Mouse (Mus musculus) layer of hippocampus, adult 2 months (tissue): ENCODE data around the gene 4930453N24Rik. TPM values are rescaled to one million over a fixed set of nuclear protein-coding genes. Genes with fewer than 3 reads are reported as not detected.

ENCODE experiments used
- DNase-seq, 2 experiments: peaks; one replicate each; pipeline ENCODE4 v3.0.0; 2022; ENCODE audit warnings: low spot score in 2 of 2
- H3K27ac ChIP-seq: fragments of 200-600 bp; 2 replicates; pipeline ENCODE4 v1.8.1; 2022
- H3K4me3 ChIP-seq: fragments of 200-600 bp; 2 replicates; pipeline ENCODE4 v1.8.1; 2022; ENCODE audit warnings: mild to moderate bottlenecking
- CTCF ChIP-seq: fragments of 200-600 bp; conservative IDR thresholded peaks from 2 replicates; pipeline ENCODE4 v1.8.1; 2022; ENCODE audit warnings: antibody characterized with exemption, mild to moderate bottlenecking, moderate library complexity
- total RNA-seq, 2 experiments: library from RNA; stranded (reverse); gene quantifications; 2 replicates each; pipeline ENCODE4 v1.2.3; 2021

The 4930453N24Rik gene
- total RNA-seq, 2 experiments from 2014 or later, result 21.4 to 24.9 TPM

DNA sequence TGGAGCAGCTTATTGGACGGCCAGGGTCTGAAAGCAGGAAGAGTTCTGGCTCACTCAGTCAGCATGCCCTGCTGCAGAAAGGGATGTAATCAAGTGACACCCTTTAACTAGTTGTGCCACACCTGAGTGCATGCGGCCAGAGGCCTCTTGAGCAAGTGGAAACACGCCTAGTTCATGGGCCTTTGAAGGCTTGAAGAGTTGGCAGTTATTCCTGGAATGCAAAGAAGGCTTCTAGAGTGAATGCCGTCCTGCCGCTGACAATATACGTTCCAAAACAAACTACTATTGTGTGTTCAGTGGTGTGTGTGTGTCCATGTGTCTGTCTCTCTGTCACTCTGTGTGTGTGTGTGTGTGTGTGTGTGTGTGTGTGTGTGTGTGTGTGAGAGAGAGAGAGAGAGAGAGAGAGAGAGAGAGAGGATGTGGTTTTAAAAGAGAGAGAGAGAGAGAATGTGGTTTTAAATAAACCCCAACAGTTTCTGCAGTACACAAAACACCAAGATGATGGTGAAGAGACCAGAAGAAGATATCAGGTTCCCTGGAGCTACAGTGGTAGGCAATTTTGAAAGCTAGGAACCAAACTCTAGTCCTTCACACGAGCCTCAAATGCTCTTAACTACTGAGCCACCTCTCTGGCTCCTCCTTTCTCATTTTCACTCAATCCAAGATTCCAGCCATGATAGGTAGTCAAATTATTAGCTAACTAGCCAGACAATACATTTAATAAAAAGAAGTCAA lies 13.1 kb downstream of the 4930453N24Rik start:
- Histone ChIP-seq H3K4me3 (no peak overlapping the region), H3K27ac (no peak overlapping the region)
- DNase-seq, result no peak
- no peak for TF ChIP-seq CTCF

DNA sequence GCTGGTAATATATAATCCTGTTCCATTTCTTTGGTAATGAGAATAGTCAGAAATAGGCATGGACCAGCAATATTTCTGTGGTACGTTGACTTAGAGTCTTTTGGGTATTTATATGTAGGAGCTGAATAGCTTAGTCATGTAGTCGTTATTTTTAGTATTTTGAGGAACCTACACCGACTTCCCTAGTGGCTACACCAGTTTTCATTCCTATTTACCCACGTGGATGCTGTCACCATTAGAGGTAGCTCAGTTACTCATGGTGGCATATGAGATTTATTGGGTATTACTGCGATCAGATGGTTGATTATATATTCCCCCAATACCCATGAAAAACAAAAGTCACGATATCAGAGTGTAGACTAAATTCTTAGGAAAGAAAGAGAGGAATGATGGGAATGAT lies 14.6 kb downstream of the 4930453N24Rik start:
- Histone ChIP-seq H3K4me3 (no peak overlapping the region), H3K27ac (no peak overlapping the region)
- no peak for TF ChIP-seq CTCF
- DNase-seq, result no peak

DNA sequence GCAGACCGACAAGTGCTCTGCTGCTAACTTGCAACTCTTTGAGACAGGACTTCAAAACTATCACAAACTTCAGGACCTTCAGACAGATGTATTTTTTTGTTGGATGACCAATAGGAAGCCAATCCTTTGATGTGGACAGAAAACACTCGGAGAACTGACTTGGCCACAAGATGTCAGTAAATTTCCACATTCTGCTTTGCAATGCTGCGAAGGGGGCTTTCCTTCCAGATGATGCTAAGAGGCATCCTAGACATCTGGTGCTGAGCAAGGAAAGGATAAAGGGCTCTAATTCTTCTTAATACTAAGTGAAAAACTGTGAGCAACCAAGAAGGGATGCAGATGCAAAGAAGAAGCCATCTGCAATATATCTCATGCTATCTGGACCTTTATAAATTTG lies 16.2 kb downstream of the 4930453N24Rik start:
- Histone ChIP-seq H3K4me3 (no peak overlapping the region), H3K27ac (no peak overlapping the region)
- TF ChIP-seq CTCF, result peak; percentile 72
- no peak for DNase-seq

DNA sequence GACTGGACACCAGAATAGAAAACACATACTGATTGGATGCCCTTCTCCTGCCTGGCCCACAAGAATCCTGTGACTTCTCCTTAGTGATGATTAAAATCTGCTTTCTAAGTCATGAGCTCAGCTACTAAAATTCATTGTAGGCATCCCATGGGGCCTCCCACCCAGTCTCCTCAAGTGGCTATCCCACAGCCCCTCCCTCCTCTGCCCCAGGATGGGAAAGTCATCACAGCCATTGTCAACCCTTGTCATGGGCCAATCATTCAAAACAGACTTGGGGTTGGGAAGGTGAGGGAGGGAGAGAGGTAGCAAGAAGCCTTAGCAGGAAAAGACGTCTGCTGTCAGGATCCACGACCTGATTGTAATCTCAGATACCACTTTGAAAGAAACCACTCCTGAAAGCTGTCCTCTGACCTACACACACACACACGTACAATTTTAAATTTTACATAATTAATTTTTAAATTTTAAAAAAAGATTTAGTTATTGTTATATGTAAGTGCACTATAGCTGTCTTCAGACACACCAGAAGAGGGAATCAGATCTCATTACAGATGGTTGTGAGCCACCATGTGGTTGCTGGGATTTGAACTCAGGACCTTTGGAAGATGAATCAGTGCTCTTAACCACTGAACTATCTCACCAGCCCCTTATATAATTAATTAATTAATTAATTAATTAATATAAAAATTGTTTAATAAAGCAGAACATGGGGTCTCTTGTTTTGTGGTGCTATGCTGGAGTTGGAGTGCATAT lies 16.8 kb downstream of the 4930453N24Rik start:
- H3K27ac ChIP-seq, result no peak overlapping the region
- TF ChIP-seq CTCF, result no peak
- DNase-seq, result no peak
- H3K4me3 ChIP-seq, result no peak overlapping the region

DNA sequence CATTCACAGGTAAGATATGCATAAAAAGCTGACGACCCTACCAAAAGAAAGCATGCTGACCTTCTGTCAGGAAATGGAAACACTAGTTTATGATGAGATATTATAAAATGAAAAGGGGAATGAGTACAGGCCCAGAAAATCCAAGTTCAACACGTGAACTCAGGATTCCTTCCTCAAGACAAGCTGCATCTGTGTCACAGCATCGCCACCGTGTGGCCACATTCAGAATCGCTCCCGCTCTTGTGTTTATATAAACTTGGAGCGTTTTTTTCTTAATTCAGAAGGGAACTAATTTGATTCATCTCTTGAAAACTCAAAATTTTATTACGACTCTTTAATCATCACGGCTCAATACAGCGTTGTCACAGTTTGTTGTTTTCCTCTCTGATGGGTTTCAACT lies 22.7 kb downstream of the 4930453N24Rik start:
- no peak overlapping the region for H3K27ac ChIP-seq
- DNase-seq, result peak; percentile 53 to 76
- TF ChIP-seq CTCF, result peak; percentile 99
- no peak overlapping the region for H3K4me3 ChIP-seq

DNA sequence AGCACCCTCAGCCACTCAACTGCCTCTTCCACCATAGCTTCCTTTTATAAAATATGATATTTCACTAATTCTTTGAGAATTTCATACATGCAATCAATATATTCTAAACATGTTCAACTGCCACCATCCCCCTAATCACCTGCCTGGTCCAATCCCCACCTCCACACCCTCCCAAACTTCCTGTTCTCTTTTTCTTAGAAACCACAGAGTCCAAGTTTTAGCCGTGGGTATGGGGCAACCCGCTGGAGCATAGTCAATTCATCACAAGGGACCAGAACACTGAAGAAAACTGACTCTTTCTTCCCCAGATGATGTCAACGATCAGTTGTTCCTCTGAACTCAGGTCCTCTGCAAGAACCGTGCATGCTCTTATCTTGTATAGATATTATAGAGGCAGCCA lies 25.9 kb downstream of the 4930453N24Rik start:
- TF ChIP-seq CTCF, result no peak
- no peak for DNase-seq
- Histone ChIP-seq H3K4me3 (no peak overlapping the region), H3K27ac (no peak overlapping the region)

DNA sequence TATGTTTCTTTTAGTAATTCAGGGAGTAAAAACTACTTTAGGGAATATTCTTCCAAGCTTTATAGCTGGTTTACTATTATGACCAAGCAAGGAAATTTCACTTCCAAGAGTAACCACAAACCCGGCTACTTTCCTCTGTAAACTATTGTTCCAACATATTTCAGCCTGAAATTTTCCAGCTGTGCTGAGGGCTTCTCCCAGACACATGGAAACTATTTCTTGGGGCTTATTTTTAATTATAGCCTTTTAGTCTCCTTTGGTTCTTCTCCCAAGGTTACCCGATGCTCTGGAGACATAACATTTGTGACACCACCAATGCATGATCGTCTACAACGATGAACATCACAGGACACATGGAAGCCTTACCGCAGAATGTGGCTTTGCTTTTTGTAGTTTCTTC lies 33.7 kb downstream of the 4930453N24Rik start:
- TF ChIP-seq CTCF, result no peak
- H3K27ac ChIP-seq, result no peak overlapping the region
- no peak for DNase-seq
- H3K4me3 ChIP-seq, result no peak overlapping the region

DNA sequence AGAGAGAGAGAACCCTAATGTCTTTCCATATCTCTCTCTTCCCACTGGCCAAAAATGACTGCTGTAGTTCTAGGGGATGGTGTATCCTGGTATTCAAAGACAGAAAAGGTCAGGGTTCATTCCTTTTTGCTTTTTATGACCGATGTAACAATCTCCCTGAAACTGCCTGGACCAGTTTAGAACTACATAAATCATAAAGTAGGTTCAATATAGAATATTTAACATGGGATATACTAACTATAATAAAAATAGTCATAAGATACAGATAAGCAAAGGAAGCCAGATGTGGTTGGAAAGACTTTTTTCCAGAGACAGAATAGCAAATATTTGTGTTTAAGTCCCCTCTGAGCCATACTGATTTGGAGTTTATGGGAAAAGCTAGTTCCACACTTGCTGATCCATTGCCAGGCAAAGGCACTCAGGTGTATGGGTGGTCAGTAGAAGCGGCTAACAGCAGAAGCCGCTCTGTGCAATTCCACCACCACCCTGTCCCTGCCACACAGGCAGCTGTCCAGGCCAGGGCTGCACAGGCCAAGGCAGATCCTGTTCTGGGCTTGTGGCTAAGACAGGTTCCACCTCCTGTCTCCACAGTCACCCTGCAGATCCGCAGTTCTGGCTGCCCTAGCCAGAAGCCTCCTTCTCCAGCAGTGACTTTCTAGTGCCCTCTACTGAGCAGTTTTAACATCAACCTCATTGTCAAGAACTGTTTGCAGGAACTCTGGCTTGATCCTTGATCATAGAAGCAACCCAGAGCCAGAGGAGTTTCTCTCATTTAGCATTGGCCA lies 47.5 kb downstream of the 4930453N24Rik start:
- Histone ChIP-seq H3K4me3 (no peak overlapping the region), H3K27ac (no peak overlapping the region)
- DNase-seq, result peak; percentile 55 to 68
- TF ChIP-seq CTCF, result peak; percentile 93

DNA sequence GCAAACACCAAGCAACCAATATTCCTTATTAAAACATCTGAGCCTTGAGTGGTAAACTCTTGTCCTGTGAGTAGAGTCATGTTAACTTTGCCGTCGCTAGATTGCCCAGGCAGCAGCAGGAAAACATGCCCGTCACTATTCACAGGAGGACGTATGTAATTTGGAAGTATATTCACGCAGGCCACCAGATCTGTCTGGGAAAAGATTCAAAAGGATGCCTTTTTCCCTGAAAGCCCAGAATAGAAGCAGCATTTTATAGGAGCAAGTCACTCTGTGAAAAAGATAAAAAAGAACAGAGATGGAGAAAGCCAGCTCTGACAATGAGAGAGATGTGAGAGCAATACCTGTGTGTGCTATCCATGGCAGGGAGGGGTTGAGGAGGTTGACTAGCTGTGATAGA lies 49.4 kb downstream of the 4930453N24Rik start:
- TF ChIP-seq CTCF, result no peak
- no peak overlapping the region for H3K4me3 ChIP-seq
- no peak for DNase-seq
- H3K27ac ChIP-seq, result no peak overlapping the region

DNA sequence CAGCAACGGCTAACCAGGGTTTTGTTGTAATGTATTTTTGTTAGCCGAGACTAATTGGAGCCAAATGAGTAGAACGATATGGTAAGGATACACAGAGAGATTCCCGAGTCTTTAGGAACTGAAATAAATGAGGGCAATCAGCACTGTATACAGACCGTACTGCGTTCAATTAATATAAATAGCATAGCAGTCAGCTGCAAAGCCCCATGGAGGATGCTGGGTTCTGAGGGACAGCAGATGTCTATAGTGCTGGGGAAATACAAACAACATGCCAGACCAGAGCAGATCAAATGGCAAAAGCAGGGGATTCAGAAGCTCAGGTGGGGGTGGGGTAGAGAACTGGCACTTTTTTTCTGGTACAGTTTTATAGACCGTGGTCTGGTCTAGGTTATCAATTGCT lies 51.9 kb downstream of the 4930453N24Rik start:
- no peak for TF ChIP-seq CTCF
- H3K4me3 ChIP-seq, result no peak overlapping the region
- DNase-seq, result no peak
- no peak overlapping the region for H3K27ac ChIP-seq

DNA sequence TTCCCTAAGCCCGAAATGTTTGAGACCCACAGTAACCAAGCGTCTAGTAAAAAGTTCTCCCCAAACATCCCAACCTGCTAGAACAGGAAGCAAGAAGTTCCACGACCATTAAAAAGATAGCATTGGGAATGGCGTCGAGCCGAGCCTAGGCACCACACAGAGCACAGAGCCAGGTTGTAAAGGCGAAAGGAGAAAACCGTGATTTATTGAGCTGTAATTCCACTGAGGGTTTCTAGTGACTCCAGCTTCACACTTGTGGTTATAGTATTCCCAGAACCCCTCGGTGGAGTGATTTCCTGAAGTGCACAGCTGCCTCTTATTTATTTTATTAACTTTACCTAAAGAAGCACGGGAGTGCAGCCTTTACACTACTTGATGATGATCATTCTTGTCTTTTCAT lies 53.1 kb downstream of the 4930453N24Rik start:
- TF ChIP-seq CTCF, result no peak
- no peak overlapping the region for H3K4me3 ChIP-seq
- no peak for DNase-seq
- no peak overlapping the region for H3K27ac ChIP-seq

DNA sequence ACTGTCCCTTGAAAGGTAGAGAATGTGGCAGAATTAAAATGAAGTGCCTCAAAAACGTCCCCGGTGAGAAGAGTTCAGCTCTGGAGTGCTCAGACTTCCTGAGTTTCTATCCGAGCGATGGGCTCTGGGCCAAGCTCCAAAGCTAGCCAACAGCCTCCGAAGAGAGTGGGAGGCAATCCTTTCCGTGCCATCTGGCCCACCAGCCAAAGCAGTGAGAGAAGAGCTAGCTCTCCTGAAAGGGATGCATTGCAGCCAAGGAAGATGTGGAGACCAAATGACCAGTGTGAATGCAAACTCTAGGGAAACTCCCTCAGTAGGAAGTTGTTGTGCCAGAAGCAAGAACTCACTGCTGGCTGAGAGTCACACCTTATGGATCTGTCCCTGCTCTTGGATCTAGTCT lies 59.1 kb downstream of the 4930453N24Rik start:
- no peak overlapping the region for H3K27ac ChIP-seq
- H3K4me3 ChIP-seq, result no peak overlapping the region
- no peak for TF ChIP-seq CTCF
- DNase-seq, result peak; percentile 59 to 62

Other genes with a start within 250 kb of the 4930453N24Rik start
- gene Csnka2ip, start 168.8 kb downstream of the 4930453N24Rik start, total RNA-seq, result 1 to 10 TPM; 1.8 to 2.7 TPM
- gene Zfp654, start 80.5 kb upstream of the 4930453N24Rik start, total RNA-seq, result 10 to 100 TPM; 14.9 to 15.8 TPM
- gene Cggbp1, start 80.8 kb upstream of the 4930453N24Rik start, total RNA-seq, result 10 to 100 TPM; 60.2 to 61.3 TPM